Mouse (Mus musculus): ENCODE measurements at regions not wholly inside any gene's neighbourhood (a gene's known extent, or its start where the extent isn't known, plus 50 kb on each side); places are given as distances from the start of the nearest gene placed in this dataset.

DNA sequence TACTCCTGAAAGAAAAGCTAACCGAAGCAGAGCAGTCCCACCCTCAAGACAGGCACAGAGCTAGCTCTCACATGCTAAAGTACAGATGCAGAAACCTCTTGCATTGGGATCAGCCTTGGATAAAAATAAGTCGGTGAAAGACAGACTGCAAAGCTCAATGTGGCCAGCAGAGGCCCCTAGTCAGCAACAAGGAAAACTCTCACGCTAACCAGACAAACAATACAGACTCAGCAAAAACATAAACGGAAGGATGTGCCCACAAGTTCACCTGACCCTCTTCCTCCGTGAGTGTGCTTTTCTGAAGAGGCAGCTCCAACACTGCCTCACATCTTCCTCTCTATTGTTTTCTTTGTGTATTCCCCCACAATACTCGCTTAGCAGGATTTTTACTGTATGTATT is 77.8 kb downstream of the Rpia start:
- peak; percentile 54 to 69 for DNase-seq

DNA sequence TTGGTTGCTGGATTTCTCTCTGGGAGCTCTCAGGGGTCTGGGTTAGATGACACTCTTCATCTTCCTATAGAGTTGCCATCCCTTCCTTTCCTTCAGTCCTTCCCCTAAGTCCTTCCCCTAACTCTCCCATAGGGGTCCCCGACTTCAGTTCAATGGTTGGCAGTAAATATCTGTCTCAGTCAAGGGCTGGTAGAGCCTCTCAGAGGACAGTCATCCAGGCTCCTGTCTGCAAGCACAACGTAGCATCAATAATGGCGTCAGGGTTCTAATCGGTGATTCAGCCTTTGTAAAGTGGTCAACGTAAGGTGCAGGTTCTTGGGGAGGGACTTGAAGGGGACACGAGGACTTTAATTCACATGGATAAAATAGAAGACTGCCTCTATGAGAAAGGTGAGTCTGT is 78.4 kb downstream of the Rpia start:
- DNase-seq = no peak

- no peak for DNase-seq
Measured at GRCm38 (mm10) chr6:70713118-70713517, 78.9 kb downstream of the Rpia start.

GRCm38 (mm10) chr6:70709338-70710055 is 82.5 kb downstream of the Rpia start:
- DNase-seq = peak; percentile 33 to 40

- no peak for DNase-seq
Measured at GRCm38 (mm10) chr6:70695596-70695995, 96.4 kb downstream of the Rpia start.
